Mouse (Mus musculus): ENCODE results near the gene 4833439L19Rik.

4833439L19Rik gene

DNA sequence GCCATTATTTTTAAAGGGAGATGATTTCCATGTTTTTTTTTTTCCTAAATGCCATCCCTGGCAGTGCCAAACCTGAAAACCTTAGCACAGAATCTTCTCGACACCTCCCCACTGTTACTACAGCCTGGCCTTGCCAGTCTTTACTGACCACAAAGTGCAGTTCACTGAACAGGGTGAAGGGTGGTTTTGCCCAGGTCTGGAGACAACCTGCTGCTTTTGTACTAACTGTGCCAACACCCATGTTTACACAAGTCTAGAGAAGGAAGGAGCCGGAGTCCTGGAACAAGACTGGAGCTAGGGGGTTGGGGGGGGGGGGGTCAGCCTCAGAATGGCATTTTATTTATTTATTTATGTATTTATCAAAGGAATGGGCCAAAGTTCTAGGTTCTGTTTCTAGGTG lies 16.1 kb upstream of the 4833439L19Rik start:
- no peak for DNase-seq

DNA sequence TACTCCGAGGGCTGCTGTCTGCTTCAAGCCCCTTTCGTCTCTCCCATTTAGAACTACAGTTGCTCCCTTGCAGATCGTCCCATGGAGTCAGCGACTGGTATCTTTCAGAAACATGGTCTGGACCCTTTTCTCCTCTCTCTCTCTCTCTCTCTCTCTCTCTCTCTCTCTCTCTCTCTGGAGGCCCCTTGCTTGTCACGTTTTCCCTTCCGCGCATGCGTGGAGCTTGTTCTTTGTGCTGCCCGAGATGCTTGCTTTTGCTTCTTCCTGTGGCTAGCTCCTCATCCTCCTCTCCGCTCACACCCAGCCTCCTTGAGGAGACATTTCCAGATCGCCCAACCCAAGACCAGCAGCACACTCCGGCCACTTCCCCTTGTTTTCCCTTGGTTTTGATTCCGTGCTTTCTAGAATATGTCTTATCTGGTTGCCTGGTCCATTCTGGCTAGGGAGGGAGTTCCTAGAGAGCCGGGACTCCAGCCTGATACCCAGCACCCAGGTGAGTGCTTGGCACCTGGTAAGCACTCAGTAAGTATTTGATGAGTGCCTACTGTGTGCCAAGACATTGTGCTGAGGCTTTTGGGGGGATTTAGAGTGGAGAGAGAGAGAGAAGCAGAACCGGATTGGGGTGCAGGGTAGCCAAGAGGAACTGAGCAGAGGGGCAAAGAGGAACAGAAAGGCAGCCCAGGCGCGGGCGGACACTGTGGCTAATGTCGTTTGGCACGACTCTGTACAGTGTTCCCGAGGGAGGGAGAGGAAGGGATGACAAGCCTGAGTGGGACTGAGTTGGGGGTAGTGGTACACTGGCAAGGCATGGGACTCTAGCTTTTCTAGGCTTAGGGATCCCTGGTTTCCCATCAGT lies 12.6 kb upstream of the 4833439L19Rik start:
- no peak for DNase-seq

DNA sequence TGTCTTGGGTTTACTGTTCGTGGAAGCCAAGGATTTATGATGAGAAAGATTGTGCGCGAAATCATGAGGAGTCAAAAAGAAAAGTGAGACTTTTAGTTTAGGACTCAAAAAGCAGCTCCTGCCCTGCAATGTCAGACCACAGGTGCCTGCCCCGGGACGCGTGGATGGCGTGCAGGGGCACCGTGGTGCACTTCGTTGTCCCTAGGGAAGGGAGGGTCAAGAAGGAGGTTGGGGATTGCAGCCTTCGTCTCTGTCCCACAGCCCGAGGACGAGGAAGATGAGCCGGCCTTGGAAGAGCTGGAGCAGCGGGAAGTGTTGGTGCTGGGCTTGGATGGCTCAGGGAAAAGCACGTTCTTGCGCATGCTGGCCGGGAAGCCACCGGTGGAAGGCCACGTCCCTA lies 10.3 kb upstream of the 4833439L19Rik start:
- DNase-seq: no peak

DNA sequence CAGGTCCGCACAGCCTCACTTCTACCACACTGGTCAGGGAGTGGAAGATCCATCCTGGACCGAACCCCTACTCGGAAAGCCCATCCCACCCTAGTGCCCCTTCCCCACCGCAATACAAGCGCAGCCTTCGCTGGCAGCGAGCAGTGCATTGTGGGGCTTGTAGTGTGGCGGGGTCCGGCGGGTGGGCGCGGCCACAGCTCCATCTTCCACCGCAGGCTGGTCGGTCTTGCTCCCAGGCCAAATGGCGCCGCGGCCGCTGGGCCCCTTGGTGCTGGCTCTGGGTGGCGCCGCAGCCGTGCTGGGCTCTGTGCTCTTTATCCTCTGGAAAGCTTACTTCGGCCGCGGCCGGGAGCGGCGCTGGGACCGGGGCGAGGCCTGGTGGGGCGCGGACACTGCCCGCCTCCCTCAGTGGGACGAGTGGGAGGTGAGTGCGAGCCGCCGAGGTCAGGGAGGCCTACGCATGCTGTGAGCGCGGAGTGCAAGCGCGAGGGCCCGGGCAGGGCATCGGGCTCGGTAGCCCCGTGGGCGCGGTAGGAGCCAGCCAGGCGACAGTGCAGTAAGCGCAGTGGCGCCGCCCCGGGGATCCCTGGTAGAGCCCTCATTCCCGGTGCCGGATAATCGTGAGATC lies 9.7 kb upstream of the 4833439L19Rik start, which contains the start of gene Arl10:
TSS of gene Arl10 (plus strand) at position 162 of the 628 bp plus-strand sequence.
- DNase-seq: peak; percentile 75

DNA sequence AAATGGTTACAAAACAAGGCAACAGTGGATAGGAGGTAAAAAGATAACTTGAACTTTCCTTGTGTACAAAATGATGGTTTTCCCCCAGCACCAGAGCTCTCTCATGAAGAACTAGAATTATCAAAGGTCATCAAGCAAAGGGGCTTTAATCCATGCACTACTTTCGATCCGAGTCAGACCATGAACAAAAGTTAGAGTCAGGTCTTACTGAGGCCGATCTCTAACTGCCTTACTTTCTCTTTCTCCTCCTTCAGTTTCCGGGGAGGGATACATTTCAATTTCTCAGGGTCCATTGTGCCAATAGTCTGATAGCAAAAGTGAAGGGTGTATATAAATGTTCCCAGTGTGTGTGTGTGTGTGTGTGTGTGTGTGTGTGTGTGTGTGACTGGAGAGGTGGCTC lies 7.4 kb upstream of the 4833439L19Rik start:
- DNase-seq: no peak

DNA sequence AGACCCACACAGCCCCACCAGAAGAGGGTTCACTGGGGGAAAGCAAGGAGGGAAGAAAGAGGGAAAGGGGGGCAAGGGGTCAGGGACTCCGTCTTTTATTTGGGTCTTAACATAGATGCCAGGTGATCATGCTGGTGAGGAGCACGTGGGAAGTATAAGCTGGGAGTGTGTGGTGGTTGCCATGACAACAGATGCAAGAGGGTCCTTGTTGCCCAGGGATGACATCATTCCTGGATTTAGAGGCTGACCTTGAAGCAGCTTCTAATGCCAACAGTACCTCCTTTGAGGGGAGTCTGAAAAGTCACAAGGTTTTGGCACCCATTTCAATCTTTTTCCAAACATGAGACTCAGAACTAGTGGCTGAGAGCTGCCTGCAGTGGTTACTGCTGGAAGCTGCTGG lies 6.4 kb upstream of the 4833439L19Rik start:
- DNase-seq: no peak

DNA sequence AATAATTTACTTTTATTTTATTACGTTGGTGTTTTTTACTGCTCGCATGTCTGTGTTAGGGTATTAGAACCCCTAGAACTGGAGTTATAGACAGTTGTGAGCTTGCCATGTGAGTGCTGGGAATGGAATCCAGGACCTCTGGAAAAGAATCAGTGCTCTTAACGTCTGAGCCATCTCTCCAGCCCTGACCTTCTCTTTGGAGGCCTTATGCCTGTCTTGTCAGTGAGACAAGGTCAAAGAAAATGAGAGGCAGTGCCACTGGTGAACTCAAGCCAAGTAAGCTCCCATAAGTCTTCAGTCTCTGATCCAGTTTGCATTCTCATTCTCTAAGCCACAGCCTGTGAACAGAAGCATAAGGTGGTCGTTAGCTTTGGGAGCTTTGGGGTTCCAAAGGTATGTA lies 5.5 kb upstream of the 4833439L19Rik start:
- DNase-seq: no peak

DNA sequence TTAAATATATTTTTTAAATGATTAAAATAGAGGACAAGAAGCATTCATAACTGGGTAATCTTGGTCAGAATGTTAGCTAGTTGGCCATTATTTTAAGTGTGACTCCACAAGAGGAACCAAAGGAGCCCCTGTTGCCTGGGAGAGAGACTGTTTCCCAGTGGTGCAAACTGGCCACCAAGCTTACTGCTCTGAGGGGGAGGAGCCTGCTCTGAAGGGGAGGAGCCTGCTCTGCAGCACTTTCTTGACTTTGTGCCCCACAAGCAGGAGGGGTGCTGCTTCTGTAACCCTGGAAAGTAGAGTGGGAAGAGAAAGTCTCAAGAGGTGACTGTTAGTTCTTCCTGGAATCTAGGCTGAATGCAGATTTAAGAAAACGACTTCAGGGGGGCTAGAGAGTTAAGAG lies 4.0 kb upstream of the 4833439L19Rik start:
- DNase-seq: no peak

DNA sequence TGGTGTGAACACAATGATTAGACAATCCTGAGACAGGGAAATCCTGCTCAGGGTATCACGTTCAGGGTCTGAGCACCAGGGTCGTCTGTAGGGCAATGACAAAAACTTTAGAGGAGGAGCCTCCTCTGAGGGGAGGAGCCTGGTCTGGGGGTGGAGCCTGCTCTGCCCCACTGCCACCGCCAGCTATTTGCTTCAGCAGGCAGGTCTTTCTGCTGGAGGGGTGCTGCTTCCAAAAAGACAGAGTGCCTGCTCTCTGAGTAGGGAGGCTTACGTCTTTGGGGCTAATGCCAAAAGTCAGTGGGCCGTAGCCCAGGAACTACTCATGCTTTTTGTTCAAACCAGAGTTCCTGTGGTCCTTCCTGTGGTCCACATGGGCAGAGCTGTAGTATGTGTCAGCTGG lies 3.1 kb upstream of the 4833439L19Rik start:
- DNase-seq: no peak

DNA sequence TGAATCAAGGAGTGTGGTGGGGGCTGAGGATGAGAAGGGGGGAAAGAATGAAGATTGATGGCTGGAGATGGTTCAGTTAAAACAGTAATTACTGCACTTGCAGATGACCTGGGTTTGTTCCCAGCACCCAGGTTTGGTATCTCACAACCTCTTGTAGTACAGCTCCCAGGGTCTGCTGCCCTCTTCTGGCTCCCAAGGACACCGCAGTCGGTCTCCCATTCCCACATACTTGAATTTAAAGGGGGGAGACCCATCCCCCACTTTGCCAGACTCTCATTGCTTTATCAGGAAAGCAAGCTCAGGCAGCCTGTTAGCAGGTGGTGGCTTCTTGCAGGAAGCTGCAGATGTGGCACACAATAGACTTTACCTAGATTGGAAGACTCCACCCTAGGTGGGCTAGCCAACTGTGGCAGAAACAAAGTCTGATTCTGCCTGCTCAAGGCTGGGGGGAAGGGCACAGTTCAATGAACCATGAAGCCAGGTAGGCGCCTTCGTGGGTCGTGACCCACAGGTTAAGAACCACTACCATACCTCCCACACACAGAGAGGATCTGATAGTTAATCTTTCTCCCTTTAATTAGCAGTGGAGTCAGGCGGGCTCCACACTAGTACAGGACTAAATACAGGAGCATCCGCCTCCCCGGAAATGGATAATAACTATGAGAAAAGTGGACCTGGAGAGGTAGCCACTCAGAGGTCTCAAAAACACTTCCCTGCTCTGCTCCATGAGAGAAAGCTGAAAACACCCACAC lies 535 bp upstream of the 4833439L19Rik start:
- DNase-seq: peak; percentile 67

DNA sequence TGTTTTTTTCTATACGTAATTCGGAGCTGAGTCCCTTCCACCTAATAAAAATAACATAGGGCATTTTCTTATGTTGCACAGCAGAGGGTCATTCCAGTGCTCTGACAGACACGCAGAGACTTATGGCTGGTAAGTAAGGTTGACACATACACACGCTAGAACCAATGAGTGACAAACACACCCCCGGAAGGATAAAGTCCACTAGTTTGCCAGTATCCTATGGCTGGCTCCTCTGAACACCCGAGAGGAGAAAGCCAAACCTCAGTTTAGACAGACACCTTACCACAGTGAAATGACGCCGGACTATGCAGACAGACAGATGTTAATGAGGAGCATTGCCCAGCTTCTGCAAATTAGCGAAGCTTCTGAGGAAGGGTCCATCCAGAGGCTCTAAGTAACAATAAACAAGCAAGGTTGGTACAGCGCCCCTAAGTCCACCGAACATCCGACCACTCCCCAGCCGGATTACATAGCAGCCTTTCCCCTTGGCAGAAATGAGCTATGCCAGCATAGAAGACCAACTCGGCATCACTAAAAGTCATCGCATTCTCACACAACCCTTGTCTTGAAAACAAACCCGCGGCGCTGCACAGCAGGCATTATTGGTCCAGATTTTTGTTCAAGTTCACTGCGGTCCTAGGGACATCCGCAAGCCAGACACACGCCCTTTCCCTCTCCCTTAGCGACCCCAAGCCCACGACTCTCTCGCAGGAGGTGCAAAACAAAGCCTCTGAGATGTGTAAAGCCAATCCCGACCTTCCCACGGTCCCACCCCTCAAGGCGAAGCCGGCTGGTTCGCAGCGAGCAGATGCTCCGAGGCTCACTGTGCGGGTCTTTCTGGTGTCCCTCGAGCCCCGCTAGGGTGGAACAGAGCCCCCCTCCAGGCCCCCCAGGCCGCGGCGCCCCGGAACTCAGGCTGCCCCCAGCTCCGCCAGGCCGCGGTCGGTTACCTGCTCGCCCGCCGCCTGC lies 719 bp downstream of the 4833439L19Rik start:
- no peak for DNase-seq

DNA sequence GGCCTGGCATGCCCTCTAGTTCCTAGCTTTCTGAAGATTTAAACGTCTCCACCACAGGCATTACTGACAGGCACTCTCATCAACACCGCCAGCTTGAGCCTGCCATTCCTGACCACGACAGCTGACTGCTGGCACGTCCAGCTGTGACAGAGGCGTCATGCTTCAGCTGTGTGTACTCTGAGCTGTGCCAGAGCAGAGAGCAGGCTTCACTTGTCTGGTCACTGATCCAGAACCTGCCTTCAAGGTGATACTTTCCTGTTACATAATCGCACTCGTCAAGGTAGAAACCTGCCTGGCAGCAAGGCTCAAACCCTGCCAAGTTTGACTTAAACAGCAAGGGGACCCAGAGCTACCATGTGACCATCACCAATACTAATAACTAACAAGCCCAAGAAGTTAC lies 2.7 kb downstream of the 4833439L19Rik start:
- no peak for DNase-seq

DNA sequence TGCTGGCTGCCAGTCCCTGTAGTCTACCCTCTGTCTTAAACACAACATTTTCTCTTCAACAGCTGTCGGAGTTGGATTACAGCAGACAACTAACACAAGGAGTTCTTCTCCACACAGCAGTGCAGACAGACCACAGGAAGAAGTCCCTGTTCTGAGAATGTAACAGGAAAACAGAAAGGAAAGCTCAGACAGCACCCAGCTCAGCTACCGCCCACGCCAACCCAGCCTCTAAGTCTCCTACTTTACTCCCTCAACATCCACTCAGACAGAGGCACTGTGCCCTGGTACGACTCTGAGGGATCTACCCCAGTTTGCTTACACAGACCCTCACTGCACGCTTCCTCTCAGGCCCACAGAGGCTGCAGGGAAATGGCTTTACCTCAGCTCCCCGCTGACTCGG lies 4.6 kb downstream of the 4833439L19Rik start:
- DNase-seq: no peak

DNA sequence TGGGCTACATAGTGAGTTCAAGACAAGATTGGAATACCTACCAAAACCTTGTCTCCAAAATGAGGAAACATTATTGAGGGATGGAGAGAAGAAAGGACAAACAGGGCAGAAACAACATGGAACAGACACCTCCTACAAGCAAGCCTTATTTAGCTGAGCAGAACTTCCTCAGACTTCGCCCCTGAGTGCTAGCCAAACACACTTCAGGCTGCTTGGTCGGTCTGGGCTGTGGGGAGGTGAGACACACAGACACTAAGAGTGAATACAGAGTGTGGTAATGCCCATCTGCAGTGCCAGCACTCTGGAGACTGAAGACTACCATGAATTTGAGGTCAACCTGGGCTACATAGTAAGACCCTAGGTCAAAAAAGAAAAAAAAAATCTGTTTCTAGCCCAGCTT lies 5.6 kb downstream of the 4833439L19Rik start:
- no peak for DNase-seq

DNA sequence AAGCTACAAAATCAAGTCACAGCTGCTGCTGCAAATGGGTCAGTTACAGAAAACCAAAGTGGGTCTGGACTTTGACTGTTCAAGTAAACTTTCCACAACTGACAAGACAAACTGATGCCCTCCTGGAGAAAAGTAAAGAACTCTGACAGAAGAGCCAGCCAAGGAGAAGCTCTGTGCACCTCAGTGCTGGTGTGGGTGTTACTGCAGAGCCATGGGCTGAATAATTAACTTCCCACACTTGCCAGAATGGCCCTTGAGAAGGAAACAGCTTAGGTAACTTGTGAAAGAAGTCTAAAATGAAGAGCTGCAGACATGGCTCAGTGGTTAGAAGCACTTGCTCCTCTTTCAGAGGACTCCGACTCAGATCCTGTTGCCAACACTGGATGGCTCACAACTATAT lies 7.6 kb downstream of the 4833439L19Rik start:
- DNase-seq: no peak

DNA sequence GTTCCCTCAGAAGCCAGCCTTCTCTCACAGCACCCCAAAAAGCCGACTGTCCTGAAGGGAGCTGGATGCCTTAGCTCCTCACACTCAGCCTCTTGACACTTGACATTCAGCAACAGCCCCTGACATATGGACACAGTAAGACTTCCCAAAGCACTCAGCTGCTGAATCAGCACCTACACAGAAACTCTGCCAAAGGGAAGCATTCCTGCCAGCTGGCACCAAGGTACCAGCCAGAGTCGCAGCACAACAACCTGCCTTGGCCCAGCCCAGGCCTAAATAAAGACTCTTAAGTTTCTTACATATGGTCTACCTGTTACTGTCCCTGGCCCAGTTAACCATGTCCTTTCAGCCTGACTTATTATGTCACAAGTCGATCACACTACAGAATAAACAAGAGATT lies 8.4 kb downstream of the 4833439L19Rik start:
- no peak for DNase-seq

DNA sequence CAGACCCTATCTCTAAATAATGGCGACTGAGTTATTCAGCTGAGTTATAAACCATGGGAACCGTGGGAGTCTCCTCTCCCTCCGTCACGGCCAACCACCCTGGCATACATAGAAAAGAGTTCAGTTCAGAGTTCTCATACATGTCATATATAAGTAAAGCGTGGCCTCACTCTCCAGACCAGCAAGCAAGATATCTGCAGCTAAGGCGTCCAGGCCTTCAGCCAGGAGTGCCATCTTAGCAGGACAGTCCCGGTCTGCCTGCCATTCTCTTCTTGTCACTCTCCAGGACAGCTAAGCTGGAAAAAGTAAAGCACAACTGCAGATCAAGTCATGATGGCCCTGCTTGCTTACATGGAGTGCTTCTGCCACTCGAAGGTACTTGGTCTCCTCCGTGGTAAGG lies 9.1 kb downstream of the 4833439L19Rik start:
- no peak for DNase-seq

DNA sequence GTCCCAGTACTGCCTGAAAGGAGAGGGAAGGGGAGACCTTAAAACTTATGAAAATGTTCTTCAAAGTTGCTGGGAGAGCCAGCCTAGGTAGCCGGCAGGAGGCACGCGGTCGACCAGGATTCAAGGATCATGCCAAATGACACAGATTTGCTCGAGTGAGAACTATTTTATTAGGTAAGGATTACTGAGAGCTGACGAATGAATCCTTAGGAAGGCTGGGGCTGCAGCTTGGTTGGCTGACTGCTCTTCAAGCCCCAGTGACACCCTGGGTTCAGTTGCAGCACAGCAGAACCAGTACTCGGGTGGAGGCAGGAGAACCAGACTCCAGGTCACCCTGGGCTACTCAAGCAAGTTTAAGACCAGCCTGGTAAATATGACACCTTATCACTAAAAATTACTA lies 17.2 kb downstream of the 4833439L19Rik start:
- DNase-seq: no peak

DNA sequence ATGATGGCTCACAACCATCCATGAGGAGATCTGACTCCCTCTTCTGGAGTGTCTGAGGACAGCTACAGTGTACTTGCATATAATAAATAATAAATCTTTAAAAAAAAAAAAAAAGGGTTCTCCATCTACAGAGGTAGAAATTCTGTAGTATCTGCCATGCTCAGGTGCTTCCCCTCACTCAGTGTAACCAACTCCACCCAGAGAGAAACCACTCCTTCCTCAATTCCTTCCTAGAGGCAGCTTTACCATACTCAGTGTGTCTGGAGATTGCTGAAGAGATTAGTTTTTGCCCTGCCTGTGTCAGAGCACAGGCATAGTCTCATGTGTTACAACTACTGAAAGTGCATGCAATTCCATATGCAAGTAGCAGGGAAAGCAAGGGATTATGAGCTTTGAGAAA lies 33.1 kb downstream of the 4833439L19Rik start:
- no peak for DNase-seq

DNA sequence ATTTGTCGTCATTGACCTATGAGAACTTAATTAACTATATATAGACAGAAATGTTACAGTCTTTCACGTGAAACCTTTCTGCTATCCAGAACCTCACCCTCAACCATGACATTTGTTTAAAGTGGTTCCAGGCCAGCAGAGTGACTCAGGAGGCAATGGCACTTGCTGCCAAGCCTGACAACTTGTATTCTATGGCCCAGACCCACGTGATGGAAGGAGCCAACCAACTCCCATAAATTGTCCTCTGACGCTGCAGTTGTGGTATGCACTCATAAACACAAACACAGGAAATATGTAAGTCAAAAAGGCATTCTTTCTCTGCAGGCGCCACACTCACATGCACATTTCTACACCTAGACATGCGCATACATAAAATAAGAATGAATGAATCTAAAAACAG lies 38.1 kb downstream of the 4833439L19Rik start:
- no peak for DNase-seq

DNA sequence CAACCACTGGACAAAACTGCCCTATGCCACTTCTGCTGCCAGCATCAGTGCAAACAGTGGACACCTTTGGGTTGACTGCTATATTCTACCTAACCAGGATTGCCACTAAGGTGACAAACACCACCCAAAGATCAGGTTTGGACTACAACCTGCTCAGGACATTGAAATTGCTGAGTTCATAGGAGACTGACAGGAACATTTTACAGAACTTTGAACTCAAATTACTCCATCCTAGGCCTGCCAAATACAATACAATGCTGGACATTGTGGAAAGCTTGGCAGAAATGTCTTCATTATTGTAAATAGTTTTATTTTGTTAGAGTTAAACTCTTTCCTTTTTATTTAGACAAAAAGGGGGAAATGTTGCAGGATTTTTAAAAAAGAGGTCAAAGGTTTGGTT lies 44.1 kb downstream of the 4833439L19Rik start:
- no peak for DNase-seq

DNA sequence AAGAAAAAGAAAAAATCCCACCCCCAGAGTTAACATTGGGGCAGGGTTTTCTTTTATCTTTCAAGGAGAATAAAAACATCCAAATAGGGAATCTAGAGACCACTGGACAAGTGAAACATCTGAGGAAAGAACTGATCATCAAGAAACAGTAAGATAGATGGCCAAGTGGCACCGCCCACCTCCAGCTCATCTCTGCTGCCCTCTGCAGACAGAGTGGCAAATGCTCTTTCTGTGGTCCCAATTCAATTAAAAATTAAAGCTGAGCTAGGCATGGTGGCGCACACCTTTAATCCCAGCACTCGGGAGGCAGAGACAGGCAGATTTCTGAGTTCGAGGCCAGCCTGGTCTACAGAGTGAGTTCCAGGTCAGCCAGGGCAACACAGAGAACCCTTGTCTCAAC lies 45.0 kb downstream of the 4833439L19Rik start:
- peak; percentile 38 for DNase-seq

DNA sequence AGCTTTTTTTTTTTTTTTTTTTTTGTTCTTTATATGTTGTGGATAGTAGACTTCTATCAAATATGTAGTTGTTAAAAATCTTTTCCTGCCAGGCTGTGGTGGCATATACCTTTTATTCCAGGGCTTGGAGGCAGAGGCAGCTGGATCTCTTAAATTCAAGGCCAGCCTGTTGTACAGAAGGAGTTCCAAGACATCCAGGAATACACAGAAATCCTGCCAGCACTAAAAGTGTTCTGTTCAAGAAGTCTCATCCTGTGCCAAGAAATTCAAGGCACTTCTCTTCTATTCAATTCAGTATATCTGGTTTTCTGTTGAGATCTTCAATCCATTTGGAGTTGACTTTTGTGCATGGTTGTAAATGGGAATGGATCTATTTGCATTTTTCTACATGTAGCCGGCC lies 59.3 kb downstream of the 4833439L19Rik start:
- DNase-seq: no peak

All from lung, postnatal 14 days (tissue).